Mouse (Mus musculus) brown adipose tissue, adult 24 weeks (tissue): ENCODE measurements around the gene Crim1. TPM values are rescaled to one million over a fixed set of nuclear protein-coding genes. Genes with fewer than 3 reads are reported as not detected.

Experiments used
- H3K27ac ChIP-seq: fragments of 200-500 bp; replicated peaks from 2 replicates; pipeline ENCODE4 v1.5.1; 2012; ENCODE audit warnings: low read depth, mild to moderate bottlenecking, low read length
- H3K4me1 ChIP-seq: fragments of 200-500 bp; 2 replicates; pipeline ENCODE4 v1.6.1; 2012; ENCODE audit warnings: low read length, mixed read lengths; ENCODE audit not compliant: control insufficient read depth, insufficient read depth, insufficient read length
- H3K4me3 ChIP-seq: fragments of 200-500 bp; 2 replicates; pipeline ENCODE4 v1.5.1; 2012; ENCODE audit warnings: low read depth, mild to moderate bottlenecking, low read length, moderate library complexity; ENCODE audit not compliant: insufficient read depth
- polyA plus RNA-seq: library from polyadenylated mRNA; stranded (reverse); fragments of >200 nt; gene quantifications from 2 replicates; pipeline ENCODE4 v1.2.4, GENCODE M21; 2012; ENCODE audit not compliant: missing spikeins, insufficient read depth, insufficient read length

Crim1 gene
- polyA plus RNA-seq, 1 experiment = 6.8 TPM

DNA sequence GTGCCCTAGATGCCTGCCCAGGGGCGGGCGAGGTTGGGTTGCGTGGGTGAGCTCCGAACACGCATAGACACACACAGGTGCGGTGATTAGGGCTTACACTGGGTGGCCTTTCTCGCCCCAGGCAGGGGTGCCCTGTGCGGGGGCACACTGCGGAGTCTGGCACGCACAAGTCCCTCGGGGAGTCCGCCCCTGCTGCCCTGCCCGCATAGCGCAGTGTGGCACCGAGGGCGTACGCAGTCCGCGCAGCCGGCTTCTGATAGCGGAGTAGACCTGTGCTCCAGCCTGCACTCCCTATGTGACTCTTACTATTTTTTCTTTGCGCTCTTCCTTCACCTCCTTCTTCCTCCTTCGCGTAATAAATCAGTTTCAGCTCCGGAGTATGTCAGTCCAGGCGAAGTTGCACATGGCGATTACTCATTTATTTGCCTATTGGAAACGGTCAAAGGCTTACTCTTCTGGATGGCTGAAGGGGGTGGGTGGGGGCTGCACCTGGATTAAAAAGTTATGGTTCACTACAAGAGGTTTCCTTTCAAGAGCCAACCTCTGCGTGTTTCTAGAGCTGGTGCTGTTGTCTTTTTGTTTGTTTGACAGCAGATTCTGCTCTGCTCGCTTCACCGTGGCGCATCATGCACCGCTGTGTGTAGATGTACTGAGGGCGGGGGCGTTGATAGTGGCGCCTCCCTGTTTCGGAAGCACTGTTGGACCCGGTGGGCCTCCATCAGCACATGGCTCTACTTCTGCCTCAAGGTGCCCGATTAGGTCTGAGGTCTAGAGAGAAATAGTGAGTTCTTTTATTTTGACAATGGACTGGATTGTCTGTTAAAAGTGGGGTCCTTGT lies 1.4 kb downstream of the Crim1 start:
- Histone ChIP-seq H3K4me1 (peaks cover 16% of the 10 kb centered on the region), H3K27ac (peak overlapping the region; percentile 90; the same call in 1 of the 2 replicates), H3K4me3 (peak overlapping the region; percentile 98)

GRCm38 (mm10) chr17:78202221-78202620 lies 2.2 kb downstream of the Crim1 start:
- H3K4me1 ChIP-seq = peaks cover 19% of the 10 kb centered on the region
- H3K4me3 ChIP-seq = peak overlapping the region; percentile 98
- H3K27ac ChIP-seq = no peak overlapping the region

DNA sequence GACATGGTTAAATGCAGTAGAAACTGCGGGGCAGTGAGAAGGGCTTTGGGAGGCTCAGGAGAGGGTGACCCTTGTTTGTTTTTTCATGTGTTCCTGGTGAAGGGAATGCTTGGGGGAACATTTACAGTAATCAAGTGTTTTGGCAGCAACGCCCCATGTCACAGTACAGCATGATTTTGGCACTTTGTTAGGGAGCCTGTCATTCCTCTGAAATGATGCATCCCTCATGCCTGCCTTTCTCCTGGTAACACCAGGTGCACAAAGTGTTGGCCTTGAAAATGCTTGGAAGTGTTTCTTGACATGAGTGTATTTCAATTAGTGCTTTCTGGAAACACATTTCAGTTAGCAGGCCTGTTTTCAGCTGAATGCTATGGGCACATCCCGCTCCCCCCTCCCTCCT lies 2.7 kb downstream of the Crim1 start:
- no peak overlapping the region for H3K27ac ChIP-seq
- H3K4me1 ChIP-seq = peaks cover 25% of the 10 kb centered on the region
- H3K4me3 ChIP-seq = peak overlapping the region; percentile 38

DNA sequence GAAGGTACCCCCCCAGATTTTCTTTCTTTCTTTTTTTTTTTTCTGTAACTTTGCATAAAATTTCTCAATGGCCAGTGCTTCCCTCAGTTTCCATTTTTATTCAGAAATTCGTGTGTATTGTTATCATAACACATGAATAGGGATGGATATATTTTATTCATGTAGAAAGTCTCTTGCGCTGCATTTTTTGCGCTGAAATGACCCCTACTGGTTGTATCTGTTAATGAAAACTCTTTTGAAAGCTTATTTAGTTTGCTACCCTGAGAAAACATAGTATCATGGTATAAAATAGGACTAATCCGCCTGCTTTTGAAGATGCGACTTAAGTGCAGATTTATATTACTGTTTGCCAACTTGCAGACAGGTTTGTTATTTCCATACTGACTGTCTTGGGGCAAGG lies 3.4 kb downstream of the Crim1 start:
- H3K4me1 ChIP-seq = peaks cover 26% of the 10 kb centered on the region
- H3K27ac ChIP-seq = no peak overlapping the region
- H3K4me3 ChIP-seq = no peak overlapping the region

DNA sequence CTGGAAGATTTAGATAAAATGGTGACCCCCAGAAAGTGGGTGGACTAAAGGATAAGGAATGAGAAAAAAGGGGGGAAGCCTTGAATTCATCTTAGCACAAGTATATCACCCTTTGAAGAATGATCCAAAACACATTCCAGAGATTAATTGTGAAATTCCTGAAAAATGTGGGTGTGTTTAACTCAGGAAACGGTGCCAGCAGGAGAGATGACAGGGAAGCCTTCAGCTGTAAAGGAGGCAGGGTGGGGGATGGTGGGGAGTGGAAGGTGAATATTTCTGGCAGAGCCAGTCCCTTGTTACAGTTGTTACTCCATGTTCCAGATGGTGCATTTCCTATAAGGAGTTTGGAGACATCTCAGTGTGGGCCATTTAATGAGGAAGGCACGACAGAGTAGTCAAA lies 6.4 kb downstream of the Crim1 start:
- no peak overlapping the region for H3K4me3 ChIP-seq
- H3K27ac ChIP-seq = no peak overlapping the region

GRCm38 (mm10) chr17:78207246-78207645 lies 7.2 kb downstream of the Crim1 start:
- H3K27ac ChIP-seq = no peak overlapping the region

More for the DNA sequence above, 6.4 kb downstream of the Crim1 start:
- peaks cover 26% of the 10 kb centered on the region for H3K4me1 ChIP-seq

GRCm38 (mm10) chr17:78208805-78209204 lies 8.8 kb downstream of the Crim1 start:
- Histone ChIP-seq H3K27ac (no peak overlapping the region), H3K4me1 (peaks cover 37% of the 10 kb centered on the region)

More at GRCm38 (mm10) chr17:78207246-78207645, 7.2 kb downstream of the Crim1 start:
- Histone ChIP-seq H3K4me1 (peaks cover 31% of the 10 kb centered on the region), H3K4me3 (no peak overlapping the region)

DNA sequence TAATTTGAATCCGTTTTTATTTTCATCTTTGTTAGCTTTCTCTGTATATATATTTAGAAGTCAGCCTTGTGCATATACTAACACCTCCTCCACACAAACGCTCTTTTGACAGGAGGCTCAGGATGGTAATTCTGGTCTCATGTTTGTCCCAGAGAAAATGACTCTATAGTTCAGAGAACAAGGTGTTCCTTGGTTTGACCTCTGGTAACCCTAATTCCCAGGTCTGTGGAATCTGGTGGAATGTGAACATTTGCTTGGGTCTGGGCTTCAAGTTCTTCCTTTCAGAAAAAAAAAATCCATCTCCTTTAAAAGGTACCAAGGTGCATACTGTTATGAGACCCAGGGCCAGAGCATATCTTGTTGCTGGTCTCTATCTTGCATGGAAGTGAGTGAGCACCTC lies 9.6 kb downstream of the Crim1 start:
- Histone ChIP-seq H3K27ac (no peak overlapping the region), H3K4me3 (no peak overlapping the region), H3K4me1 (peaks cover 29% of the 10 kb centered on the region)

More at GRCm38 (mm10) chr17:78208805-78209204, 8.8 kb downstream of the Crim1 start:
- no peak overlapping the region for H3K4me3 ChIP-seq

DNA sequence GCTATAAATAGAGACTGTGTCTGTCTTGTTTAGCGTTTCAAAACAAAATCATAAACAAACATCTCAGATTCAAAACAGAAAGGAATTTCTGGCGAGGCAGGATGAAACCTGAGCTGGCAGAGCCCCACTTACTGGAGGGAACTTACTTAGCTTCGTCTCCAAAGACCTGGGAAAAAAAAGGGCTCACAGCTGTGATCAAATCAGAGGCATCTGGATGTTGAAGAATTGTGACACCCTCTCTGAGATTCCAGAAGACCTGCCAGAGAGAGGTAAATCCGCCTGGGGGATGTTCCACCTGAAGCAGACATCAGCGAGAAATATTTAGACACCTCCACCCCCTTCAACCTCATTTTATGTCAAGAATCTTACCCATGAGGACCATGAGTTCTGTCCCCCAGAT lies 11.8 kb downstream of the Crim1 start:
- H3K4me1 ChIP-seq = peaks cover 23% of the 10 kb centered on the region
- H3K4me3 ChIP-seq = no peak overlapping the region
- no peak overlapping the region for H3K27ac ChIP-seq

DNA sequence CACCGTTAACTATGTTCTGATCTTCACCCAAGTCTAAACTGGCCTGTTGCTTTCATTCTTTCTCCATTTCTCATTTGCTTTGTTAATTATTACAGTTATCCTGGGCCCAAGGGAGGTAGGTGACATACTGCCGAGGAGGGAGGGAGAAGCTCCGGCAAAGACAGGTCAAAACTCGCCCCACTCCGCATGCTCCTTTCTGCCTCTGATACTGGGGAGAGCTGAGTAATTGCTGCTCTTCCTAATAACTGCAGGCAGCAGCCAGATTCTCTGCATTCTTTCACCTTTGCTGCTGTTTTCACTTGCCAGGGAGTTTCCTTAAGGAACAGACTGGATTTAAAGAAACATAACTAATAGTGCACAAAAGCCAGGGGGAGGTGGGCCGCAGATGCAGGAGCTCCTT lies 13.1 kb downstream of the Crim1 start:
- Histone ChIP-seq H3K4me1 (peaks cover 25% of the 10 kb centered on the region), H3K27ac (peak overlapping the region; percentile 57), H3K4me3 (no peak overlapping the region)

DNA sequence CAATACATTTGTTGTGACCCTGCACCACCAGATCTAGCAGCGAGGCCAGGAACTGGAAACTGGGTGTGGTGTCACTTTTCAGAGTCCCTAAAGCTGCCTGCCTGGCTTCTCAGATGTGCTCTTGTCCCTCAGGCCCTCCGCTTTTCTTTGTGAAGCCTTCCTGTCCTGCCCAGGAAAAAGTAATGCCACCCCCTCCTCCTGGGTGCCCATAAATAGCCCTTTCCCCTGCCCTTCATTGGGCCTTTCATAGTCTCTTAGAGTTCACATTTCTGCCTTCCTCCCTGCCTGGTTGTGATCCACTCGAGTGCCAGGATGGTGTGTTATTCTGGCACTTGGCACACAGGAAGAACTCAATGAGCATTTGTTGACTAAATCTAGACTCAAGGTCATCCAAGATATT lies 16.5 kb downstream of the Crim1 start:
- peak overlapping the region; percentile 93 for H3K27ac ChIP-seq
- no peak overlapping the region for H3K4me3 ChIP-seq
- peaks cover 38% of the 10 kb centered on the region for H3K4me1 ChIP-seq

DNA sequence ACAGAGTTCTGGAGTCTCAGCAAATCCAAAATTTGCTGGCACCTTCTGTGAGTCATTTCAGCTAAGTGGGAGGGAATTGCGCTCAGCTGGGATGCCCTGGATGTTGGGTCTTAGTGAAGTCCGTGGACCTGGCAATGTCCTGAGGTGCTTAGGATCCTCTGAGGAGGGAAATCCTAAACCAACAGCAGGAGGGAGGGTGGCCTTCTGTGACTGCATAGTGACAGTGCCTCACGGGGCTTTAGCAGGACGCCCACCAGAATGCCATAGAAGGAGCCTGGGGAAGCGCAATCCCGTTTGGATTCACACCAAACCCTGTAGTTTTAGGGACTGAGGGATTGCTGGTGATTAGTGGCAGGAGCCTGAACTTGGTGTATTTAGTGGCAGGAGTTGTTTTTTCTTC lies 17.4 kb downstream of the Crim1 start:
- H3K4me3 ChIP-seq = no peak overlapping the region
- peaks cover 34% of the 10 kb centered on the region for H3K4me1 ChIP-seq
- H3K27ac ChIP-seq = peak overlapping the region; percentile 44

DNA sequence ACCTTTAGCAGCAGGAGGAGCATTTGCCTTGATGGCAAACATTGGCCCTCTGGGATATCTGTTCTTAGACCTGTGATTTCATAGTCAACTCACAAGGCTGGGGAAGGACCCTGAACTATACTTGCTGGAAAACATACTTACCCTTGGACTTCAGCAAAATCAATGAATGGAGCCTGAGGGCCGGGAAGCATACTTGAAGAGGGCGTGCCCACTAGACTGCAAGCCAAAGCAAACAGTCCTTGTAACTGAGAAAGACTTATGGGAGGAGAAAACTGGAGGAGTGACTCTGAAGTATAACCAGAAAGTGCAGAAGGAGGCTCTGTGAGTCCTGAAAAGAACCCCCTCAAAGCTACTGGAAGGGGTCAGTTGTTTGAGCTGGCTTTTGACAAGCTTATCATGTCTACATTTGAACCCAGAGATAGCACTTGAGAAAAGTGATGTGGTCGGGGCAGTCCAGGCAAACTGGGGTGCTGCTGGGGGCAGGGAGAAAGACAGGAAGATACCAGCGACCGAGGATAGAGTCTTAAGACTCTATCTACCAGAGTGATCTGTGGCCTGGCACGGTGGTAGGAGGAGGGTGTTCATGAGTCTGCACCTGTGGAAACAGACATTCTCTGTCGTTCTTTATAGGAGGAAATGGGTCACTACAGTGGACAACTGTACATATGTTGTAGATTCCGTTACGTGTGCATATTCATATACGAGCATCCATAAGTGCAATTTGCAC lies 18.6 kb downstream of the Crim1 start:
- Histone ChIP-seq H3K27ac (0 out of 2 replicates have a peak overlapping the region, but pooled peaks have one; percentile 17), H3K4me1 (peaks cover 28% of the 10 kb centered on the region), H3K4me3 (no peak overlapping the region)

GRCm38 (mm10) chr17:78221007-78221642 lies 21.1 kb downstream of the Crim1 start:
- Histone ChIP-seq H3K4me1 (peaks cover 38% of the 10 kb centered on the region), H3K4me3 (no peak overlapping the region), H3K27ac (no peak overlapping the region)

DNA sequence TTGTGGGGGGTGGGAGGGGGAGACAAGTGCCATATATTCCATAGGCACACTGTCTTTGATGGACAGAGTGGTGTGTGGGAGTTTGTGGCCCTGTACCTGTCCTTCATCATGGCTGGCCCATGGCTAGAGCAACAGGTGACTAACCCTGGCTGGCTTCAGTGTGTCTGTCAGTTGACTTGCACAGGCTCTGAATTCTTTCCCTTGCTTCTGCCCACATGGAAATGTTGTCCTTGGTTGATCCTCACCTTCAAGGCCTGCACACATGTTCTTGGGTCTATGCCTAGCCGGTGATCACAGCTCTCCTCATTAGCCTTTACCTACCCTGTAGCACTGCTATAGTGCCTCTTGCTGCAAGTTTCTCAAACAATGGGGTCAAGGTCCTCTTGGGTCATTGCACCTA lies 21.8 kb downstream of the Crim1 start:
- Histone ChIP-seq H3K27ac (no peak overlapping the region), H3K4me3 (no peak overlapping the region), H3K4me1 (peaks cover 33% of the 10 kb centered on the region)
